Mouse (Mus musculus) olfactory bulb, adult 2 months (tissue): ENCODE measurements around the gene Teddm1a. TPM values are rescaled to one million over a fixed set of nuclear protein-coding genes. Genes with fewer than 3 reads are reported as not detected.
"Not testable (repeated sequence)": the region's sequence is repeated elsewhere in the genome, so short reads cannot be mapped to it uniquely, and the experiment has no call there.

ENCODE experiments used
- H3K27ac ChIP-seq: fragments of 200-500 bp; 2 replicates; pipeline ENCODE4 v1.5.1; 2012; ENCODE audit warnings: low read depth, low read length; ENCODE audit not compliant: insufficient read depth
- H3K4me1 ChIP-seq: fragments of 200-500 bp; 2 replicates; pipeline ENCODE4 v1.6.1; 2012; ENCODE audit warnings: low read length; ENCODE audit not compliant: control insufficient read depth, insufficient read depth
- H3K4me3 ChIP-seq: fragments of 200-500 bp; 2 replicates; pipeline ENCODE4 v1.5.1; 2012; ENCODE audit warnings: mild to moderate bottlenecking, low read depth, low read length, moderate library complexity; ENCODE audit not compliant: insufficient read depth
- CTCF ChIP-seq: fragments of 200-500 bp; IDR thresholded peaks from 2 replicates; pipeline ENCODE4 v1.5.1; 2012; ENCODE audit warnings: low read depth, mild to moderate bottlenecking, low read length, moderate library complexity; ENCODE audit not compliant: insufficient read depth
- POLR2A ChIP-seq: fragments of 200-500 bp; IDR thresholded peaks from 2 replicates; pipeline ENCODE4 v1.6.1; 2012; ENCODE audit warnings: mild to moderate bottlenecking, low read depth, low read length, moderate library complexity; ENCODE audit not compliant: insufficient read depth
- WGBS: fragments of 180-500 bp; shearing (Covaris S2); methylation state at CpG from one replicate; pipeline ENCODE4 v1.1.7; 2018; 5-methylcytosine and 5-hydroxymethylcytosine counted together
- polyA plus RNA-seq: library from polyadenylated mRNA; stranded (reverse); fragments of >200 nt; gene quantifications from 2 replicates; pipeline ENCODE4 v1.2.4, GENCODE M21; 2012; ENCODE audit warnings: low replicate concordance; ENCODE audit not compliant: missing spikeins, insufficient read depth, insufficient read length

Teddm1a gene
- not detected in 2 replicates for polyA plus RNA-seq

DNA sequence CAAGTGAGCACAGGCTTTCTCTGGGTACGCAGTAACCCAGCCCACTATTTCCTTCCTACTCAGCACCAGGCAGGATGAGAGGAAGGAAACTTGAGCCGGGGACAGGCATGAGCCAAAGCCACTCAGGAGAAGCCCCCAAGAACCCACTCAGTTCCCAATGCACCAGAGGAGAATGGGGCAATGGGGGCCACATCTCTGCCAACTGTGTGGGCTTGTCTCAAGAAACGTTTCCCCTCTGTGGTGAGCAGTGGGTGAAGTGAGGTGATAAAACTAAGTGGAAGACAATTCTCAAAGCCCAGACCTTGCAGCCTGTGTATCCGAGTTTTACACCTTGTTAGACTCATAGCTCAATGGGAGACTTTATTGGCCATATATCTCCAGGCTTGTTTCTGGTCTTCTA lies at the start of gene Teddm1a:
Teddm1a (plus strand) TSS at position 301 of the 400 bp plus-strand sequence.
- Histone ChIP-seq H3K4me3 (no peak within 1 kb of the TSS), H3K27ac (no peak within 1 kb of the TSS), H3K4me1 (peaks cover 2% of the 10 kb centered on the region; the same call in 1 of the 2 replicates)
- TF ChIP-seq CTCF (no peak), POLR2A (no peak)
- 79% methylated on average over 4 of the region's 4 CpGs for WGBS

DNA sequence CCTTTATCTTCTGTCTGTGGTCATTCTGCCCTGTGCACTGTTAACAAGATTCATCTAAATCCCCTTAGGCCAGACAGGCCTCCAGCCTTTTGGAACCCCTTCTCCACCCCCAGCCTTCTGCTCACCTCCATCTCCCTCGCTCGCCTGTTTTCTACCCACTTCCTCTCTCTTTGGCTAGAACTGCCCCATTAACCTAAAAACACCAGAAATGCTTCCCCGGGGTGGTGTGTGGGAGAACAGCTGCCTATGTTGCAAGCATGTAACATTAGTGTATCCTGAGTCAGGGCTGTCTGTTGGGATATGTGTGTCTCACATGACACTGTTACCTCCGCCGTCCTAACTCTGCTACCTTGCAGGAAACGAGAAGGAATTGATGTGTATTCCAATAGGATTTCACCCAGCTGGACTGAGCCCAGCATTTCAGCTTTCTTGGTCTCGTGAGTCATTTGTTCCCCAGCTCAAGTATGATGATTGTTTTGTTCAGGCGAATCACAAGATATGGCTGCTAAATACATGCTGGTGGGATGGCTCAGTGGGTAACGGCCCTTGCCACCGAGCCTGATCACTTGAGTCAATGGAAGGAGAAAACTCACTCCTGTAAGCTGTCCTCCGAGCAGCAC lies 49.3 kb upstream of the Teddm1a start:
- WGBS: 72% methylated on average over 11 of the region's 11 CpGs
- no peak for TF ChIP-seq POLR2A
- TF ChIP-seq CTCF: no peak
- Histone ChIP-seq H3K27ac (no peak overlapping the region), H3K4me3 (no peak overlapping the region), H3K4me1 (peaks cover 2% of the 10 kb centered on the region)

DNA sequence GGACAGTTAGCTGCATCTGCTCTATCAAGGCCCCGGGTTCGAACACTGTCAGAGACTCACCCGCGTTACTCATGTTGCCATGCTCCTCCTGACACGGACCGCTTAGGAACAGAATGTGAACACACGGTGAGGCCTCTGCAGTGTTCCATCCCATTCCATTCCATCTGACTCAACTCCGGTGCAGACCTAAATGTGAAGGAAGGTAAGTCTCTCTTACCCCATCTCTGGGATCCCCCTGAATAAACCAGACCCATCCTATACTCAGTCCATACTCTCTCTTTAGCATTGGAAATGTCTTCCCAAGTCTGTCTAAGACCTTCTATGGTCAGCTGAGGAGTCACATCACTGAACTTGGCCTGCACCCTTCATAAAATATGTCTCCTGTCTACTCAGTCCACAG lies 47.5 kb upstream of the Teddm1a start, which contains the start of gene Rgsl1:
Rgsl1 (minus strand) TSS at position 101 of the 400 bp plus-strand sequence.
- WGBS: 97% methylated on average over 8 of the region's 8 CpGs
- no peak for TF ChIP-seq POLR2A
- TF ChIP-seq CTCF: no peak
- Histone ChIP-seq H3K4me1 (peaks cover 2% of the 10 kb centered on the region), H3K27ac (no peak within 1 kb of the TSS), H3K4me3 (no peak within 1 kb of the TSS)

DNA sequence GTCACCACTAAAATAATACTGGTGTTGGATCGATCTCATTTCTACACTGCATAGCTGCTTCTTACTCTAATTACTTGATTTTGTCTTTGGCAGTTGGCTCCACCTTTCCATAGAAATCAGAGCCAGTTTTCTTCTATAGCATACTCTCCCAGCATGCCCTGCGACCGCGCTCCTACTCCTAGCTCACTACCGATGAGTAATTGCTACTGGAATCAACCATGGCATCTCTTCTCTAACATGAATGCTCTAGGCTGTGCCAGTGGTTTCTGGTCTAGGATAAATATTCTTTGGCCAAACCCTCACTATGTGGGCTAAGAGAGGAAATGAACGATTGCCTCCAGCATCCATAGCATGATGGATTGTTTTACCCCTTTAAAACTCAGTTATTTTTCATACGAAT lies 45.1 kb upstream of the Teddm1a start:
- TF ChIP-seq POLR2A (no peak), CTCF (no peak)
- no peak overlapping the region for H3K4me3 ChIP-seq
- WGBS: 60% methylated on average over 7 of the region's 7 CpGs
- peaks cover 2% of the 10 kb centered on the region for H3K4me1 ChIP-seq
- H3K27ac ChIP-seq: no peak overlapping the region

DNA sequence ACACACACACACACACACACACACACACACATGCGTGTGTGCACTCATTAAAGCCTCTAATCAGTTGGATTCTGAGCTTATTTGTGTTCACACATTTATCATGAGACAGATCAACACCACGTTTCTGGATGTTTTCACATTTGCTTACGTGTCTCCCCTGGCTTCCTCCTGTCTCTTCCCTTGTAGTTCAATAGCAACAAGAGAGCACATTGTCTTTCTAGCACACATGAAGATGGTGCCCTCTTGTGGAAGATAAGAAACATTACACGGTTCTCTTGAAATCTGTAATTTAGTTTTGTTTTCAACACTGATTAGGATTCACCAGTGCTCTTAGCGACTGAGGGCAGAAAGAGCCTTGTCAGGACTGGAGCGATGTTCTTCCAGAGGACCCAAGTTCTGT lies 44.7 kb upstream of the Teddm1a start:
- Histone ChIP-seq H3K4me1 (peaks cover 2% of the 10 kb centered on the region), H3K4me3 (no peak overlapping the region), H3K27ac (no peak overlapping the region)
- TF ChIP-seq CTCF (no peak), POLR2A (no peak)
- WGBS: 20% methylated on average over 6 of the region's 6 CpGs

DNA sequence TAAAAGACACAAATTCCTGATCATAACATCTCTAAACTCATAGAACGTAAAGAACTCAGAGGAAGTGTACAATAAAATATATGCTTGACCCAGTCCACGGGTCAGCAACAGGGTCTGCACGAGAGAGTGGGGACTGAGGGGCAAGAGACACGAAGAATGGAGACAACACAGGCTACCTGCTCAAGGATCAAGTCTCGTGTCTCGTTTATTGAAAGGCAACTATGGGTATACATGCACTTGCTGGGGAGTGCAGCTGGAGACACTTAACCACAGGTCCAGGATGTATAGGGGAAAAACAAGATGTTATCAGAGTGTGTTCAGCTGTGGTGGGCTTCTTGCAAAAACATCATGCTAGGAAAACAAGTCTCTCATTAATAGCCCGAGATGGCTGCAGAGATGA lies 38.8 kb upstream of the Teddm1a start:
- WGBS: 87% methylated on average over 7 of the region's 7 CpGs
- not testable (repeated sequence) for H3K4me1 ChIP-seq, H3K4me3 ChIP-seq, H3K27ac ChIP-seq

DNA sequence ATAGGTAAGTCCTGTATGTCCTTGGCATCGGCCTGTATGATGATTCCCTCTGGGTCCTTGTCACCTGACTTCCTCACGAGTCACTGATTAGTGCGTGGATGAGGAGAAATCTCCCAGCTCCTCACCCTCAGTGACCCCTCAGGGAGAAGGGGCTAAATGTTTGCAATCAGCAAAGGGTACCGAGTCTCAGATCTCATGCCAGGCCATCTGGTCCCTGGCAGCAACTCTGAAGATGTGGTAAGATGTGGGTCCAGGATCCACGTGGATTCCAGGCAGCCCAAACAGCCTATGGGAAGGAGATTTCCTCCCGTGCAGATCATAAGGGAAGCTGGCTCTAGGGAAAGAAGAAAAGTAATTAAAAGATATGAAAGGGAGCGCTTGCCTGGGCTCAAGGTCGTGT lies 35.6 kb upstream of the Teddm1a start:
- Histone ChIP-seq H3K4me3 (no peak overlapping the region), H3K4me1 (no peaks in the 10 kb centered on the region), H3K27ac (no peak overlapping the region)
- TF ChIP-seq POLR2A (no peak), CTCF (no peak)
- WGBS: 81% methylated on average over 8 of the region's 8 CpGs

DNA sequence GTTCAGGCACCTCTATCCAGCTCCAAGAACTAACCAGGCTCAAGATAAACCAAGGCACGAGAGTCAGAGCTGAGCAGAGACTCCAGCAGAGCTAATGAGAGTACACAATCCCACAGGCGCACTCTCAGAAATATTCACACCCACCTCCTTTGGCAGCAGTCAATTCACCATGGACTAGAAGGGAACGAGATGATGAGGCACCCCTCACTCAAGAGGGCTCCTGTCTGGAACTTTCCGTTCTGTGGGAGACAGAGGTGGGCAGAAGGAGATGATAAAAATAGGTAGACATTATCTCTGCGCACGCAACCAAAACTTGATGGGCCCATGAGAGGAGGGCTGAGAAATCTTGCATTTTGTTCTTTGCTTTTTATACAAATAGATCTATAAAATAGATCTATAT lies 17.5 kb upstream of the Teddm1a start, which contains the start of gene Teddm1b:
Teddm1b (plus strand) TSS at position 301 of the 400 bp plus-strand sequence.
- no peaks in the 10 kb centered on the region for H3K4me1 ChIP-seq
- TF ChIP-seq CTCF (no peak), POLR2A (no peak)
- no peak within 1 kb of the TSS for H3K27ac ChIP-seq
- WGBS: 87% methylated on average over 6 of the region's 6 CpGs
- no peak within 1 kb of the TSS for H3K4me3 ChIP-seq

DNA sequence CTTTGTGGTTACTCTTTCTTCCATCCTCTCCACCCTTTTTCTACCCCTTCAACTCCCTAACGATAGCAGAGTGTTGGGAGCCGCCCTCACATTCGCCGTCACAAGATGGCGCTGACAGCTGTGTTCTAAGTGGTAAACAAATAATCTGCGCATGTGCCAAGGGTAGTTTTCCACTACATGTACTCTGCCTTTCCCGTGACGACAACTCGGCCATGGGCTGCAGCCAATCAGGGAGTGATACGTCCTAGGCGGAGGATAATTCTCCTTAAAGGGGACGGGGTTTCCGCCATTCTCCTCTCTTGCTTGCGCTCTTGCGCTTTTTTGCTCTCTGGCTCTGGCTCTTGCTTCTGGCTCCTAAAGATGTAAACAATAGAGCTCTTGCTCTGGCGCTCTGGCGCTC lies 11.2 kb upstream of the Teddm1a start:
- not testable (repeated sequence) for H3K27ac ChIP-seq, H3K4me3 ChIP-seq, H3K4me1 ChIP-seq
- 95% methylated on average over 17 of the region's 17 CpGs for WGBS

DNA sequence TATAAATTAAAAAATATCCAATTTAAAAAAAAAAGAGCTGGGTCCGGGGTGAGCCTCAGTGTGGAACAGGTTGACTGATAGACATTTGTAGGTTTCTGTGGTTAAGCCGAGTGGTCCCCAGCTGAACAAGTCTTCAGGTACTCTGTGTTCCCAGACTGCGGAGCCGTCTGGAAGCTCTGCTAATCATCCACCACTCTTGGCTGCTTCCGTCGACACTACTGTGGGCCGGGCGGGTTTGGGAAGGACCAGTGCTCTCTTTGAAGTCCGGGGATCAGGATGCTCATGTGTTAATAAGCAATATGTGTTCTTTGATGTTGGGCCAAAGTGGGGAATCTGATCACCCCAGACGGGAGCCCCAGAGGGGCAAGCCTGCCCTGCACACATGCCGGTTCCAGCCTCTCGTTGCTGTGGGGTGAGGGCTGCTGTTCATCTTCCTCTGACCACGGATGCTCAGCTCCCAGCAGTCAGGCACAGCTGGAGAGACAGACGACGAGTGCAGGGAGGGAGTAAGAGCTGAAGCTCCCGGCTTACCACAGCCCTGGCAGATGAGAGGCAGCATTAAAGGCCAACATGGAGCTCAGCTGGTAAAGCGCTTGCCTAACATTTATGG lies 5.4 kb upstream of the Teddm1a start:
- H3K4me1 ChIP-seq: peaks cover 6% of the 10 kb centered on the region; the same call in 1 of the 2 replicates
- no peak overlapping the region for H3K27ac ChIP-seq
- 60% methylated on average over 17 of the region's 17 CpGs for WGBS
- TF ChIP-seq POLR2A (no peak), CTCF (no peak)
- no peak overlapping the region for H3K4me3 ChIP-seq
